Mouse (Mus musculus) embryo, embryonic 10 days (tissue): ENCODE measurements at regions not wholly inside any gene's neighbourhood (a gene's known extent, or its start where the extent isn't known, plus 50 kb on each side); places are given as distances from the start of the nearest gene placed in this dataset.

ENCODE experiments used
- DNase-seq: peaks from one replicate; pipeline ENCODE4 v3.0.0-alpha.2; 2015; ENCODE audit warnings: low spot score

GRCm38 (mm10) chr14:58499071-58499470, 428.7 kb downstream of the Fgf9 start:
- no peak for DNase-seq

- no peak for DNase-seq
Measured at GRCm38 (mm10) chr14:58496902-58497301, 426.6 kb downstream of the Fgf9 start.

GRCm38 (mm10) chr14:58494400-58494987, 424.1 kb downstream of the Fgf9 start:
- no peak for DNase-seq

- no peak for DNase-seq
Measured at GRCm38 (mm10) chr14:58492118-58492517, 421.8 kb downstream of the Fgf9 start.

- DNase-seq, result no peak
Measured at GRCm38 (mm10) chr14:58488803-58489202, 418.5 kb downstream of the Fgf9 start.

- no peak for DNase-seq
Measured at GRCm38 (mm10) chr14:58487836-58488235, 417.5 kb downstream of the Fgf9 start.

GRCm38 (mm10) chr14:58480454-58480853, 410.1 kb downstream of the Fgf9 start:
- no peak for DNase-seq

- DNase-seq, result no peak
Measured at GRCm38 (mm10) chr14:58470678-58471077, 400.3 kb downstream of the Fgf9 start.

GRCm38 (mm10) chr14:58468451-58468850, 398.1 kb downstream of the Fgf9 start:
- no peak for DNase-seq

GRCm38 (mm10) chr14:58467856-58468255, 397.5 kb downstream of the Fgf9 start:
- DNase-seq, result no peak

- no peak for DNase-seq
Measured at GRCm38 (mm10) chr14:58446776-58447354, 376.5 kb downstream of the Fgf9 start.

GRCm38 (mm10) chr14:58444496-58444895, 374.1 kb downstream of the Fgf9 start:
- no peak for DNase-seq

- DNase-seq, result no peak
Measured at GRCm38 (mm10) chr14:58442501-58442900, 372.2 kb downstream of the Fgf9 start.

GRCm38 (mm10) chr14:58439963-58440362, 369.6 kb downstream of the Fgf9 start:
- no peak for DNase-seq

- no peak for DNase-seq
Measured at GRCm38 (mm10) chr14:58436096-58436495, 365.7 kb downstream of the Fgf9 start.

- no peak for DNase-seq
Measured at GRCm38 (mm10) chr14:58426472-58426871, 356.1 kb downstream of the Fgf9 start.

GRCm38 (mm10) chr14:58421904-58422303, 351.6 kb downstream of the Fgf9 start:
- no peak for DNase-seq

- DNase-seq, result no peak
Measured at GRCm38 (mm10) chr14:58417545-58417944, 347.2 kb downstream of the Fgf9 start.

GRCm38 (mm10) chr14:58392055-58392726, 321.8 kb downstream of the Fgf9 start:
- no peak for DNase-seq

- no peak for DNase-seq
Measured at GRCm38 (mm10) chr14:58390741-58391140, 320.4 kb downstream of the Fgf9 start.

GRCm38 (mm10) chr14:58387348-58388000, 317.1 kb downstream of the Fgf9 start:
- DNase-seq, result no peak

- no peak for DNase-seq
Measured at GRCm38 (mm10) chr14:58375056-58375455, 304.7 kb downstream of the Fgf9 start.

GRCm38 (mm10) chr14:58356824-58357223, 286.5 kb downstream of the Fgf9 start:
- no peak for DNase-seq
